Comparison of ENCODE assay signal across 7 mouse cellular contexts in the genomic region with DNA sequence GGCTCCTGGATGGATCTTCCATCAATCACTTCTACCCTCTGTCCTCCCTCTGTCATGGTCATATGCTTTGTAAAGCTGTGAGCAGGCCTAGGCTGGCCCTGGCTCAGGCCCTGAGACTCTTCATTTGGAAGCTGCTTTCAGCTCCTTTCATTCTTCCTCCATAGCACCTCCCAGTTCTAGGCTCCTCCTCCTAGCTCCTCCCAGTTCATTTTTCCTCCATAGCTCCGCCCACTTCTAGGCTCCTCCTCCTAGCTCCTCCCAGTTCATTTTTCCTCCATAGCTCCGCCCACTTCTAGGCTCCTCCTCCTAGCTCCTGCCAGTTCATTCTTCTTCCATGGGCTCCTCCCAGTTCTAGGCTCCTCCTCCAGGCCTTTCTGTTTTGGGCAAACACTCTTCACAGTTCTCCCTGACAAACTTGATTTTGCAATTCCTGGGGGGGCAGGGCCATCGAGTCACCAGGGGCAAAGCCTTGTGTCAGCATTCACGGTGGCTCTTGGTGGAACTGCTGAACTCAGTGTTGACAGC.
DNase-seq lines count a peak whose midpoint lies in the region.

No protein-coding gene starts in this region.

- peak; percentile 41 for DNase-seq in retina, postnatal 1 day
- DNase-seq in retina, embryonic 14.5 days (ENCODE audit: low spot score) = no peak
- DNase-seq in c-Kit-positive CD71-negative TER-119-negative erythroid progenitor cells, embryonic 14.5 days (ENCODE audit: low read depth) = peak; percentile 63
- peak; percentile 45 for DNase-seq in kidney, postnatal 10 days
- DNase-seq in natural killer cell, adult 2 months (ENCODE audit: low spot score in 2 of 2) = peak; percentile 12 to 34
- no peak for DNase-seq in ovary, adult 18-20 months (ENCODE audit: low spot score)
- no peak for DNase-seq in frontal cortex, postnatal 14 days (ENCODE audit: low spot score in 2 of 2)

Comparison
In these comparisons a context has a peak if more than half of its experiments do, and no peak if none do; other contexts are left out.
1. DNase-seq: peak in retina, postnatal 1 day (single experiment), c-Kit-positive CD71-negative TER-119-negative erythroid progenitor cells, embryonic 14.5 days (single experiment), kidney, postnatal 10 days (single experiment) and natural killer cell, adult 2 months (2 of 2); none in retina, embryonic 14.5 days (single experiment), ovary, adult 18-20 months (single experiment) and frontal cortex, postnatal 14 days (0 of 2).